Mouse (Mus musculus) erythroid progenitor cell, adult 5-6 weeks (primary cell): ENCODE data around the gene Xpo4. TPM values are rescaled to one million over a fixed set of nuclear protein-coding genes. Genes with fewer than 3 reads are reported as not detected.
"Not testable (repeated sequence)": the region's sequence is repeated elsewhere in the genome, so short reads cannot be mapped to it uniquely, and the experiment has no call there.

Experiments used
- ATAC-seq: replicated peaks from 2 replicates; pipeline ENCODE4 v1.8.0; 2016; ENCODE audit warnings: moderate number of reproducible peaks, mild to moderate bottlenecking, moderate TSS enrichment, inconsistent platforms; ENCODE audit not compliant: poor library complexity, low FRiP score, severe bottlenecking
- total RNA-seq, 2 experiments: library from RNA; stranded (forward) in 1 of 2; stranded (reverse) in 1 of 2; fragments of 150-400 nt in 1 of 2; fragments of 186-747, 209-891 nt in 1 of 2; gene quantifications; 2 replicates each; pipeline versions ENCODE4 v1.2.3 to v1.2.4; 2015 to 2017; ENCODE audit warnings: low replicate concordance in 2 of 2

Xpo4 gene
- total RNA-seq (2015; ENCODE audit: low replicate concordance) = 20.5 and 23.1 TPM in 2 replicates
- 39.3 and 75.2 TPM in 2 replicates for total RNA-seq (2017; ENCODE audit: low replicate concordance)

GRCm38 (mm10) chr14:57664822-57665627 lies at the start of gene Xpo4:
Gene Xpo4 (minus strand): TSS chr14:57665430.
- ATAC-seq = peak; percentile 88

- ATAC-seq = 0 out of 2 replicates have a peak, but pooled peaks have one; percentile 37
These were observed 47.7 kb upstream of the Xpo4 start for GRCm38 (mm10) chr14:57712884-57713283.

GRCm38 (mm10) chr14:57711059-57711458 lies 45.8 kb upstream of the Xpo4 start:
- no peak for ATAC-seq

DNA sequence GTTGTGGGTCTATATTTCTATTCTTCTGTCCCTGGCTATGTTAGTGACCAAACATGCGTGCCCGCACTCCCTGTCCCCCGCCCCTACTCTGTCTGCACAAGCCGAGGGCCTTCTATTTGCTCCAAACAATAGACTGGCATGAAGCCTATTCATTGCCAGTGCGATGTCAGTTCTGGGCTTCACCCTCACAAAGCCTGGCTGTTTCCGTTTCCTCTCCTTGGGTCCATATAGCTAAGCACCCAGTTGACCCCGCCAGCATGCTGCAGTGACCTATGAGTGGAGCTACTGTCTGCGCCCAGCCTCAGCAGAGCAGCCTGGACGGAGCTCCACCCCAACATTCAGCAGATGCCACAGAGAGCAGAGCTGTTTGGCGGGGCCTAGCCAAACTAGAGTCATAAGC lies 43.9 kb upstream of the Xpo4 start:
- ATAC-seq = no peak

DNA sequence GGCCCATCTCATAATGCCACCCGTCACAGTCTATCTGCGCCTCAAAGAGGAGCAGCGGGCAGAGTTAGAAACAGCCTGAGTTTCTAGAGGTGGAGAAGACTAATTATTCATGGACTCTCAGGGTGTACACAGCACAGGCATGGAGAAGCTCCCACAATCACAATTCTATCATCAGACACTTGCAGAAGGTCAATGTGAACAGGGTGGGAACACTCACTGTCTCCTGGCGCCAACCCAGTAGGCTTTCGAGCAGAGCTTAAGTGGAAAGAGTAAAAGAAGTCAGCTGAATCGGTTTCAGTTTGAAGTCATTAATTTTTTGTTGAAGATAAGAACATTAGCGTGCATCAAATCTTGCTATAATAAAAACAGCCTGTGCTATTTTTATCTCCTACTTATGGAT lies 43.4 kb upstream of the Xpo4 start:
- ATAC-seq = no peak

- peak; percentile 71 for ATAC-seq
These were observed 42.1 kb upstream of the Xpo4 start for GRCm38 (mm10) chr14:57707100-57707893.

- ATAC-seq = no peak
These were observed 41.5 kb upstream of the Xpo4 start for GRCm38 (mm10) chr14:57706760-57707099.

GRCm38 (mm10) chr14:57705759-57706158 lies 40.5 kb upstream of the Xpo4 start:
- ATAC-seq = no peak

GRCm38 (mm10) chr14:57705075-57705474 lies 39.8 kb upstream of the Xpo4 start:
- no peak for ATAC-seq

GRCm38 (mm10) chr14:57701915-57702477 lies 36.8 kb upstream of the Xpo4 start:
- ATAC-seq = no peak

- no peak for ATAC-seq
These were observed 34.3 kb upstream of the Xpo4 start for GRCm38 (mm10) chr14:57699461-57699970.

DNA sequence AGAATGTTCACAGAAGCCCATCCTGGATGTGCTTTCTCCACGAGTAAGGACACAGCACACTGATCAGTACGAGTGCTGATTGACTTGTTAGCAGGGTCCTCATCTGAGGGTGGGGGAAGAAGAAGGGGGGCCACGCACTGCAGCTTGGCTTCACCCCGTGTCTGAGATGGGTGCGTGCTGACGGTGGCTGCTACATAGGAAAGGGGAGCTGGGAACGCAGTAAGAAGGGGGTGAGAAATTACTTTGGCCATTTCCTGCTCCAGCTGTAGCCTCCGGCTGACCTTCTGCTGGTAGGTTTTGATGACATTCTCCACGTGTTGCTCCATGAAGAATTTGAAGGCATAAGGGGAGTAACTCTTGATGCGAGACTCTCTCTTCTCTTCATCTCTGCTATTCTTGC lies 33.8 kb upstream of the Xpo4 start:
- ATAC-seq = no peak

DNA sequence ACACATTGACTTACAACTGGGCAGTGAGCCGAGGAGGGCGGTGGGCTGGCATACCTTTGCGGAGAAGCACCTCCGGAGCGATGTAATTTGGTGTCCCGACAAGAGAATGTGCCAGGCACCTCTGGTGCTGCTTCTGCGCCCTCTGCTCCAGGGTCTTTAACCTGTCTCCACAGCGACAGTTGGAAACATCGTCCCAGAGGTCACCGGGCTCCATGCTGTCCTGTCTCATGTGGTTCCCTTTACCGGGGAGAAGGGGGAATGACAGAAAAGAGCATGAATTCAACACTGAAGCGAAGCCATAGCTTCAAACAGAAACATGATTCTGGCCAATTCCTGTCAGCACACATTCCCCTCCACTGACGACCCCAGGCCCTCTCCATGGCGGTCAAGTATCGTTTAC lies 30.8 kb upstream of the Xpo4 start:
- ATAC-seq = no peak

- ATAC-seq = no peak
These were observed 30.3 kb upstream of the Xpo4 start for GRCm38 (mm10) chr14:57695550-57695949.

GRCm38 (mm10) chr14:57694246-57694645 lies 29.0 kb upstream of the Xpo4 start:
- ATAC-seq = no peak

GRCm38 (mm10) chr14:57692517-57693130 lies 27.4 kb upstream of the Xpo4 start:
- peak; percentile 97 for ATAC-seq

DNA sequence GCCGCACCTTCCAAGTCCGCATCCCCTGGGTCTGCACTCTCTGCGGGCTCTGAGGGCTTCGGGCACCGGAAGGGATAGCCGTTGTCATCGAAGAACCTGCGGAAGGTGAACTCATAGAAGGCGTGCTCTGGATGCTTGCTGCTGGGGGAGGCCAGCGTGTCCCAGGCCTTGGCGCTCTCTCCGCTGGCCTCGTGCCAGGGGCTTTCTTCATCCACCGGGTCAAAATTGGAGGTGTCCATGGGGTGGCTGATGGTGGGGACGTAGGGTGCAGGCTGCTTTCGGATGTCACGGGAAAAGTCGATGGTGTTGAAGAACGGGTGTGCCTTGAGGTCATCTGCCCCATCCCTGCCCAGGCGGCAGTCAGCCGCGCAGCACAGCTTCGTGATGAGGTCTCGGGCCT lies 26.1 kb upstream of the Xpo4 start:
- ATAC-seq = no peak

- no peak for ATAC-seq
These were observed 25.5 kb upstream of the Xpo4 start for GRCm38 (mm10) chr14:57690681-57691080.

DNA sequence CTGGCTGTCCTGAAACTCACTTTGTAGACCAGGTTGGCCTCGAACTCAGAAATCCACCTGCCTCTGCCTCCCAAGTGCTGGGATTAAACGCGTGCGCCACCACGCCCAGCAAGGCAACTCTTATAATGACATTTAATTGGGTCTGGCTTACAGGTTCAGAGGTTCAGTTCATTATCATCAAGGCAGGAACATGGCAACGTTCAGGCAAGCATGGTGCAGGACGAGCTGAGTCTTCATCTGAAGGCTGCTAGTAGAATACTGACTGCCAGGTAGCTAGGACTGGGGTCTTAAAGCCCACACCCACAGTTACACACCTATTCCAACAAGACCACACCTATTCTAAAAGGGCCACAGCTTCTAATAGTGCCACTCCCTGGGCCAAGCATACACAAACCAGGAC lies 22.8 kb upstream of the Xpo4 start:
- ATAC-seq = not testable (repeated sequence)

GRCm38 (mm10) chr14:57687441-57687840 lies 22.2 kb upstream of the Xpo4 start:
- ATAC-seq = no peak
